Mouse (Mus musculus): ENCODE measurements around the gene Fkbp9.

Gene Fkbp9

GRCm38 (mm10) chr6:56905486-56905885 lies 73.6 kb downstream of the Fkbp9 start:
- no peak for DNase-seq (ENCODE audit: low spot score)

DNA sequence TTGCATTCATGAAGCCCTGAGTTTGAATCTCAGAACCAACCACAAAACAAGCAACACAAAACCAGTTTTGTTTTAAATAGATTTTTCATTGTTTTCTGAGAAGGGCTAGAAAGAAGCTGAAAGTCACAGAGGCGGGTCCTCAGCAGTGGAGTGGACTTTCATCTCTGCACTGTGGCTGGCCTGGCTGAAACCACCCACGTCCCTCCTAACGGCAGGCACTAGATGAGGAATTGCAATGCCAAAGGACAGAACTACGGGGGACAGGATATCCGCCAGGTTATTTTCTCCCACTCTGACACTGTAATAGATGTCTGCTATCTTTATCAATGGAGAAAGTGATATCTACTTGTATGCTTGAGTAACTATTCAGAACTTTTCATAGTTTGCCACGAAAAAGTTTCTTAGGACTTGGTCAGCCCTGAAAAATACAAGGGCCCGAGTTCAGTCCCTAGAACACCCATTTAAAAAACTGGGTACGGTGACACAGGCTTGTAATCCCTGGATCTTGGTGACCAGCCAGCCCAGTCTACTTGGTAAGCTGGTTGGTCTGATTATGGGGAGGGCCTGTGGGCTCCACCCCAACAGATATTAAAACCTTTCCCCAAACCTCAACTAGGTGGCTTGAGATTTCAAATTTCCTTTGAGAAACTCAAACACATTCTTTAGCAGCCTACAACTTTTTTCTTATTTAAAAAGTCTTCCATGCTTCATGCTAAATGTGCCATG lies 74.4 kb downstream of the Fkbp9 start:
- no peak for DNase-seq (ENCODE audit: low spot score)

- no peak for DNase-seq (ENCODE audit: low spot score)
Measured at GRCm38 (mm10) chr6:56907973-56908372, 76.1 kb downstream of the Fkbp9 start.

- DNase-seq (ENCODE audit: low spot score): no peak
Measured at GRCm38 (mm10) chr6:56908397-56908796, 76.5 kb downstream of the Fkbp9 start.

DNA sequence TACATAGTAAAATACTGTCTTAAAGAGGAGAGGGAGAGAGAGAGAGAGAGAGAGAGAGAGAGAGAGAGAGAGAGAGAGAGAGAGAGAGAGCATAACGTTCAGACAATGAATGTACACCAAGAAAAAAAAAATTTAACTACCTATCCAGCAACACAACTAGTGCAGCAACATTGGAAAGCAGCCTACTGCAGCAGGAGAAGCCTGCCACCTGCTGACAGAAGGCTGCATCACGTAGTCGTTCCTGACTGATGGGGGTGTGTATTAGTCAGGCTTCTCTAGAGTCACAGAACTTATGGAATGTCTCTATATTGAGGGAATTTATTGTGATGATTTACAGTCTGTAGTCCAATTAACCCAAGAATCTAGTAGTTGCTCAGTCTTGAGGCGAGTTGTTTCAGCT lies 77.1 kb downstream of the Fkbp9 start:
- no peak for DNase-seq (ENCODE audit: low spot score)

- DNase-seq (ENCODE audit: low spot score): no peak
Measured at GRCm38 (mm10) chr6:56910910-56911309, 79.1 kb downstream of the Fkbp9 start.

DNA sequence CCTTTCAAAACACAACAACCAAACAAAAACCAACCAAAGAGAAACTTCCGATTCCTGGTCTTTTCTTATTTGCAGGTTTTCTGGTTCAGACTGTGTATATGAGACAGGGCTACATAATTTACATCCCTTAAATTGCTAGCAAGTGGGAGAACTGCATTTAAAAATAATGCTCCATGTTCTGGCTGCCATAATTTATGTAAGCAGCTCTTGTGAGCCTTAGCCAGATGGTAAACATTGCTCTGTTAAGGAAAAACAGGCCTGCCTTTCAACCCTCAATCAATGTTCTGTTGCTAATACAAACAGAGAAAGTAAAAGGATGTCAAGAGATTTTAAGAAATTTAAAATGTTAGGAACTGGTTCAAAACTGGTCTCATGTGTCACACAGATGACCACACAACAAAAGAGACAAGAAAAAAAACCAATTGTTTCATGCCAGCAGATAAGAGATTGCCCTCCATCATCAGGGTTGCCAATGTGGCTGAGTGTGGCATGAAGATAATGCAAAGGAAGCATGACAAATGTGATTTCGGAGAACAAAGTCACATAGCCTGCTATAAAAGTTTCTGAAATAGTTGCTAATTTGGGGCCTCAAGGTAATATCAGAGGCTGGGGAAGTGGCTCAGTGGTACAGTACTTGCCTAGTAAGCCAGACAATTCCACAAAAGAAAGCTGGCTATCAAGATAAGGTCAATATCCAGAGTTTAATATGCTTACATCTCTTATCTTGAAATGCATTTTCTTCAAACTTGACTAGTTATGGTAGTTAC lies 81.4 kb downstream of the Fkbp9 start:
- no peak for DNase-seq (ENCODE audit: low spot score)

GRCm38 (mm10) chr6:56916279-56916678 lies 84.4 kb downstream of the Fkbp9 start:
- no peak for DNase-seq (ENCODE audit: low spot score)

GRCm38 (mm10) chr6:56917578-56918368 lies 85.9 kb downstream of the Fkbp9 start:
- peak; percentile 78 for DNase-seq (ENCODE audit: low spot score)

GRCm38 (mm10) chr6:56919330-56920044 lies 87.6 kb downstream of the Fkbp9 start:
- DNase-seq (ENCODE audit: low spot score): no peak

- peak; percentile 64 for DNase-seq (ENCODE audit: low spot score)
Measured at GRCm38 (mm10) chr6:56920222-56921092, 88.6 kb downstream of the Fkbp9 start.

DNA sequence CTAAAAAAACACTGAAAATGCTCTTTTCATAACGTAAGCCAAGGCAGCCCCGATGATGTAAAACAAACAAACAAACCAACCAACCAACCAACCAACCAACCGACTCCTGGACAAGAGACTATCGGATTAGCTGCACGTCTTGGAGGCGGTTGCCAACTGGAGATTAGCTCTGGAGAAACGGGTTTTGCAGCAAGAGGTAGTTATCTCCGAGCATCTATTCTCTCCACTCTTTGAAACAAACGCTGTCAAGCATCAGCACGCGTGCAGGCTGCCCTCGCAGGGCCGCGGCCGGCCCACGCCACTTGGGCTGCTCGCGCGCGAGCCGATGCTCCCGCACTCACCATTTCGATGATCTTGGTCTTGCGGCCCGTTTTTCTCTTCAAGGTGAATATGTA lies 91.5 kb downstream of the Fkbp9 start:
- no peak for DNase-seq (ENCODE audit: low spot score)

GRCm38 (mm10) chr6:56923726-56924707 lies 92.2 kb downstream of the Fkbp9 start, which contains the start of the genes Nt5c3 and Vmn1r4:
Nt5c3 (minus strand) TSS chr6:56923932.
Vmn1r4 (plus strand) TSS chr6:56924015.
- DNase-seq (ENCODE audit: low spot score): peak; percentile 92
